Mouse (Mus musculus) heart, adult 2 months (tissue): Measurements from ENCODE around the gene Vat1. TPM values are rescaled to one million over a fixed set of nuclear protein-coding genes. Genes with fewer than 3 reads are reported as not detected.

ENCODE experiments used
- DNase-seq, 2 experiments: peaks; one replicate each; pipeline ENCODE4 v3.0.0; 2021
- H3K27ac ChIP-seq: fragments of 200-600 bp; 2 replicates; pipeline ENCODE4 v1.8.1; 2022
- H3K27me3 ChIP-seq: fragments of 200-500 bp; 2 replicates; pipeline ENCODE4 v1.6.1; 2012; ENCODE audit warnings: mild to moderate bottlenecking, low read length, inconsistent platforms, mixed read lengths; ENCODE audit not compliant: control insufficient read depth, insufficient read depth
- H3K36me3 ChIP-seq: fragments of 200-500 bp; 2 replicates; pipeline ENCODE4 v1.6.1; 2012; ENCODE audit warnings: low read length, inconsistent platforms; ENCODE audit not compliant: control insufficient read depth, insufficient read depth
- H3K4me1 ChIP-seq: fragments of 200-500 bp; 2 replicates; pipeline ENCODE4 v1.6.1; 2011; ENCODE audit warnings: low read length; ENCODE audit not compliant: control insufficient read depth, insufficient read depth
- H3K4me3 ChIP-seq: fragments of 200-600 bp; 2 replicates; pipeline ENCODE4 v1.8.1; 2022
- H3K79me2 ChIP-seq: fragments of 200-500 bp; replicated peaks from 2 replicates; pipeline ENCODE4 v1.6.1; 2012; ENCODE audit warnings: mild to moderate bottlenecking, inconsistent platforms, low read length, moderate library complexity, mixed read lengths; ENCODE audit not compliant: control insufficient read depth, insufficient read depth
- H3K9ac ChIP-seq: fragments of 200-500 bp; 2 replicates; pipeline ENCODE4 v1.6.1; 2012; ENCODE audit warnings: low read depth, mild to moderate bottlenecking, control low read depth, inconsistent platforms, low read length, mixed read lengths
- CTCF ChIP-seq: fragments of 200-600 bp; IDR thresholded peaks from 2 replicates; pipeline ENCODE4 v1.8.1; 2022; ENCODE audit warnings: antibody characterized with exemption, mild to moderate bottlenecking, moderate library complexity
- EP300 ChIP-seq: fragments of 200-500 bp; IDR thresholded peaks from 2 replicates; pipeline ENCODE4 v1.6.1; 2011; ENCODE audit warnings: low read depth, low read length, control low read depth; ENCODE audit not compliant: insufficient read depth
- POLR2A ChIP-seq: fragments of 200-500 bp; IDR thresholded peaks from 2 replicates; pipeline ENCODE4 v1.6.1; 2011; ENCODE audit warnings: mild to moderate bottlenecking, low read depth, low read length, control low read depth; ENCODE audit not compliant: insufficient read depth
- WGBS: fragments of 180-500 bp; shearing (Covaris S2); methylation state at CpG from one replicate; pipeline ENCODE4 v1.1.7; 2018; 5-methylcytosine and 5-hydroxymethylcytosine counted together
- intact Hi-C: fragments of 180-260 bp; cut with DNase I; formaldehyde crosslinking; loops from one replicate; pipeline ENCODE4 v1.15.1; 2025
- long read RNA-seq: library from polyadenylated mRNA; stranded (forward); transcript quantifications from one replicate; pipeline ENCODE4 v2.0.0, GENCODE M21; 2021
- polyA plus RNA-seq: library from polyadenylated mRNA; depleted of rRNA; stranded (reverse); fragments of >200 nt; gene quantifications from 2 replicates; pipeline ENCODE4 v1.2.3, GENCODE M21; 2012; rRNA removed
- total RNA-seq, 2 experiments: library from RNA; stranded (reverse); gene quantifications; 2 replicates each; pipeline ENCODE4 v1.2.3; 2021

Gene Vat1
- total RNA-seq (10 to 100 TPM; 20.4 to 21.4 TPM), polyA plus RNA-seq (29.6 and 35.0 TPM in 2 replicates)
- long read RNA-seq, partial matches to known transcripts: 0 of 2 reads
- long read RNA-seq, other reads (novel, unspliced or antisense): 0 of 2 reads

DNA sequence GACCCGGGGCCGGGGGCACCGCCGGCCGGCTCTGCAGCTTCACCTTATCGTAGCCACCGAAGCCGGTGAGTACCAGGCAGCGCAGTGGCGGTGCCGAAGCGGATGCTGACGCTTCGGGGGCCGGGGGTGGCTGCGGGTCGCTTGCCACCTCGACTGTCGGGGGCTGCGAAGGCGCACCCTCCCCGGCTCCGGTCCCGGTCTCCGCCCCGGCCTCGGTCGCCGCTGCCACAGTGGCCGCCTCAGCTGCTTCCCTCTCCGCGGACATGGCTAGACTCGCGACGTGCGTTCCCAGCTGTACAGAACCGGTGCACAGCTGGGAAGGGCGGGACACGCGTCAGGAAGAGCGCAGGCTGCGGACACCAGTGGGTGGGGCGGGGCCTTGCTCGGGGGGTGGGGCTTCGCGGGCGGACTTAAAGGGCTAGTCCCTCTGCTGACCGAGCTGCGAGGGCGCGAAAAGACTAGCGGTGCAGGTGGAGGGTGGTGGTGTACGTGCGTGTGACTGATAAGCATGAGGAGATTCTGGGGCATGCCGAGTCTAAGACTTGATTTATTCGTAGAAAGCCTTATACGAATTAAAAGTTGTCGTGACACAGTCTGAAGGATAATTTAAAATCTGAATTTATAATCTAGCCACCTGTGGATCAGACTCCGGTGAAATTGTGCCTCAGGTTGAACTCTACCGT is at the start of gene Vat1:
TSS of gene Vat1 (minus strand) at position 362 of the 683 bp plus-strand sequence.
- Histone ChIP-seq H3K27ac (peak within 1 kb of the TSS; percentile 88), H3K4me3 (peak within 1 kb of the TSS; percentile 82), H3K79me2 (no peaks in the 10 kb centered on the region), H3K36me3 (no peaks in the 10 kb centered on the region), H3K4me1 (peaks cover 3% of the 10 kb centered on the region), H3K27me3 (no peaks in the 10 kb centered on the region), H3K9ac (peak within 1 kb of the TSS; percentile 82)
- peak; percentile 83 to 85 for DNase-seq
- 1% methylated on average over 60 of the region's 60 CpGs for WGBS
- intact Hi-C loops: loop anchor here (2.0 to 5.0 kb wide), 2 partner anchors 17 to 86 kb away; partner anchors contain the start of genes Brca1, Ifi35 and Nbr1
- peak; percentile 71 for TF ChIP-seq POLR2A
- TF ChIP-seq CTCF: peak; percentile 38
- 0 out of 2 replicates have a peak, but pooled peaks have one; percentile 20 for TF ChIP-seq EP300

DNA sequence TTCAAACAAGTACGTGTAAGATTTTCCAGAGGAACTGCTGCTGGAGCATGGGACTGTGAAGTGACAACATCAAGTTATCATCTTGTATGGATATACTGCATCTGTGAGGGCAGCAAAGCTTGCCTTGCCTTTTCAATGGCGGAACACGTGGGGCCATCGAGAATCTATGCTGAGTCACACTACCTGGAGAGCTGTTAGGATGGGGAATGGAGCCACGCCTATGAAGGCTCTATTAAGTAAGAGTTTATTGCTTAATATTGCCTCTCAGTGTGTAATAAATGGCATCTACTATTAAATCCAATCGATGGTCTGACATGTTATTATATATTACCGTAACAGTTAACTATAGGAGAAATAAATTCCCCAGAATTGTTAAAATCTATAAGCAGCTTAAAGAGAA is 41.1 kb upstream of the Vat1 start:
- DNase-seq: no peak
- Histone ChIP-seq H3K79me2 (no peaks in the 10 kb centered on the region), H3K36me3 (no peaks in the 10 kb centered on the region), H3K27me3 (no peaks in the 10 kb centered on the region), H3K4me3 (no peak overlapping the region), H3K9ac (no peak overlapping the region), H3K27ac (no peak overlapping the region), H3K4me1 (no peaks in the 10 kb centered on the region)
- 80% methylated on average over 7 of the region's 7 CpGs for WGBS
- intact Hi-C loops: no loop called here
- no peak for TF ChIP-seq CTCF
- TF ChIP-seq POLR2A: no peak
- TF ChIP-seq EP300: no peak

DNA sequence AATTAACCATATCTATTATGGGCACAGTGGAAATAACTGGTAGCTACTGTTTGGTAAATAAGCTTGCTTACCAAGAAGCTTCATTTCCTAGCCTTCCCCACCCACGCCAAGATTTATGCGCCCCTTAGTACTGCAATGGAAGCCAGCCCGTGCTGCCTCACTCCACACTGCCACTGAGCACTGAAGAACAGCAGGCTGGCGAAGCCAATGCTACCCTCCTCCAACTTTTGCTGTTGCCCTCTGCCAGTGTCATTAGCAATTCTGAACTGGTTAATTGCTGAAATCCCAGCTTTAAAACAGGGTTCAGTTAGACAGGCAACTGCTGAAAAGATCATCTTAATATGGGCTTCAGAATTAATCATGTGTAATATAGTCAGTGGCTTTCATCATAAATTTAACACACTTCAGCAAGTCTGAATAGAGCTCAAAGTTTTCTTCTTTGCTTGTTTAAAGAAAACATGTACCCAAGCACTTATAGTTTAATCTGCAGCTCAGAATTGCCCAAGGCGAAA is 40.3 kb upstream of the Vat1 start:
- no peak for DNase-seq
- intact Hi-C loops: no loop called here
- Histone ChIP-seq H3K4me1 (no peaks in the 10 kb centered on the region), H3K27me3 (no peaks in the 10 kb centered on the region), H3K4me3 (no peak overlapping the region), H3K9ac (no peak overlapping the region), H3K79me2 (no peaks in the 10 kb centered on the region), H3K36me3 (no peaks in the 10 kb centered on the region), H3K27ac (no peak overlapping the region)
- no peak for TF ChIP-seq POLR2A
- no peak for TF ChIP-seq CTCF
- TF ChIP-seq EP300: no peak
- WGBS: 94% methylated on average over 5 of the region's 5 CpGs

DNA sequence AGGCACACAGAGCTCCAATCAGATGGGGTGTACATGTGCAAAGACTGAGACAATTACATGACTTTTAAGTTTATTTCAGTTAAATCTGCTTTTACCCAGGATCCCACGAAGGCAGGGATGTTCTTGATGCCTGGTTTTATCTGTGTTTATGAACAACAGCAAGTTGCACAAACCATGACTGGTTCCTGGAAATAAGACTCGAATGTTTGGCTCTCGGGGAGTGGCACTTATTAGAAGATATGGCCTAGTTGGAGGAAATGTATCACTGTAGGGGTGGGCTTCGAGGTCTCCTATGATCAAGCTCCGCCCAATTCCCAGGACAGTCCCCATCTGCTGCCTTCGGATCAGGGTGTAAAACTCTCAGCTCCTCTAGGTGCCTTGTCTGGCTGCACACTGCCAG is 20.1 kb upstream of the Vat1 start:
- Histone ChIP-seq H3K79me2 (no peaks in the 10 kb centered on the region), H3K27me3 (no peaks in the 10 kb centered on the region), H3K36me3 (no peaks in the 10 kb centered on the region), H3K4me1 (no peaks in the 10 kb centered on the region), H3K27ac (no peak overlapping the region), H3K4me3 (no peak overlapping the region), H3K9ac (no peak overlapping the region)
- 57% methylated on average over 6 of the region's 6 CpGs for WGBS
- DNase-seq: no peak
- no peak for TF ChIP-seq EP300
- no peak for TF ChIP-seq CTCF
- no peak for TF ChIP-seq POLR2A
- intact Hi-C loops: no loop called here

DNA sequence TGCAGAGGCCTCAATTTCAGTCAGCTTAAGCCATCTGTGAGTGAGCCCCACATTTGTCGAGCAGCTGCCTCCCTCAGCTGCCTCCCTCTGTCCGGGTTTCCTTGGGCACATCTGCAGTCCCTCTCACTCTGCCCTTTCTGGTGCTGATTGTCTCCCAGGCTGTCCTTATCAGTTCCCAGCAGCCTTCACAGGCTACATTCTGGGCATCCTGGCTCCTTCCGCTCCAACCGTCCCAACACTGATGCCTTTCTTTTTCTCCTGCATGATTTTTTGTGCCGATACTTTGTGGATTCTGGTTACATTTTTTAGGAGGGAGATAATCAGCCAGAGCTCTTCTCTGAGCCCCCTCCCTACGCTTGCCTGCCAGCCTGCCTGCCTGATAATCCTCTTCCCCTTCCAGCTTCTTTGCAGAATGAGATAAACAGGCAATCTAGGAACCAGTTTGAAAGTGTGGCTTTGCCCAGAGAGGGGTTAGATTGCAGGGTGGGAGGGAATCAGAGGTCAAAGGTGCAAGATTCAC is 19.5 kb upstream of the Vat1 start:
- Histone ChIP-seq H3K36me3 (no peaks in the 10 kb centered on the region), H3K9ac (no peak overlapping the region), H3K27me3 (no peaks in the 10 kb centered on the region), H3K27ac (no peak overlapping the region), H3K79me2 (no peaks in the 10 kb centered on the region), H3K4me3 (no peak overlapping the region), H3K4me1 (no peaks in the 10 kb centered on the region)
- TF ChIP-seq EP300 (no peak), POLR2A (no peak), CTCF (no peak)
- no peak for DNase-seq
- 27% methylated on average over 6 of the region's 6 CpGs for WGBS
- intact Hi-C loops: no loop called here

DNA sequence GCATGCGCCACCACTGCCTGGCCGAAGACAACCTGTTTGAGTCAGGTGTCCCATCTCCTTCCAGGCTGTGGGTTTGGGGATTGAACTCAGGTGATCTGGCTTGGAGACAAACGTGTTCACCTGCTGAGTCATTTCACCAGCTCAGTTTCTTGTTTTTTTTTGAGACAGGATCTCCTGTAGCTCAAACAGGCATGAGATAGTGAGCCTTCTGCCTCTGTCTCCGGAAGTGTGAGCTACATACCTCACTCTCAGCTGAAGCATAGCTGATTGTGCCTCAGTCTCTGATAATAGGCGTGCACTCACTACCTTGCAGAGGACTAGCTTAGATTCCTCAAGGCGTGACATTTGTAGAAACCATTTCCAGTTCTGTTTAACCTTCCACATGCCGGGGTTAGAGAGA is 18.8 kb upstream of the Vat1 start:
- no peak for TF ChIP-seq POLR2A
- no peak for TF ChIP-seq CTCF
- no peak for TF ChIP-seq EP300
- Histone ChIP-seq H3K27ac (no peak overlapping the region), H3K9ac (no peak overlapping the region), H3K4me1 (no peaks in the 10 kb centered on the region), H3K4me3 (no peak overlapping the region), H3K79me2 (no peaks in the 10 kb centered on the region), H3K27me3 (no peaks in the 10 kb centered on the region), H3K36me3 (no peaks in the 10 kb centered on the region)
- WGBS: 71% methylated on average over 7 of the region's 7 CpGs
- intact Hi-C loops: no loop called here
- DNase-seq: no peak
